Mouse (Mus musculus): ENCODE results near the gene Zbtb33. TPM values are rescaled to one million over a fixed set of nuclear protein-coding genes. Genes with fewer than 3 reads are reported as not detected.

Zbtb33 gene
- polyA plus RNA-seq, 1 experiment, result 18.7 TPM

DNA sequence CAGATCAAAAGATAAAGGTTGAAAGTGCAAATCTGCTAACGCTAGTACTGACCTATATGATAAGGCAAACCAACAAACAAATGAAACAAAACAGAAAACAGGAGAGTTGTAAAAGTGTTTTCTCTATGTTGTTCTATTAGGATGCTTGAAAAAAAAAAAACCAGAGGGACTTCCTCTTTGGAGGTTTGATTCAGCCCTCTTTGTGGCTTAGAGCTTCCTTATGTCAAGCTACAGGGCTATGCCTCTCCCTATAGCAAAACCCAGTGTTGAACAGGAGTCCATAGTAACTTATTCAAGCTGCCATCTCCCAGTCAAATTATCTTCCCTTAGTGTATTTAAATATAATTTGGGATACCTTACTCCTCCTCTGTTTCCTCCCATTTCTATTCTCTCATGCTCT lies 17.8 kb downstream of the Zbtb33 start:
- H3K27me3 ChIP-seq (ENCODE audit: control insufficient read depth, insufficient read depth, low read length, poor library complexity, severe bottlenecking), result no peaks in the 10 kb centered on the region; the same call in 1 of the 2 replicates
- no peaks in the 10 kb centered on the region for H3K9me3 ChIP-seq (replicated peaks; ENCODE audit: control insufficient read depth, insufficient read depth, low read length, poor library complexity, severe bottlenecking)
- no peak overlapping the region for H3K4me3 ChIP-seq (ENCODE audit: low read depth, low read length)
- no peak overlapping the region for H3K9ac ChIP-seq (ENCODE audit: low read depth, poor library complexity, severe bottlenecking)
- no peak for TF ChIP-seq EP300 (IDR thresholded peaks at IDR 0.05; ENCODE audit: insufficient read depth, low read depth, low read length)
- no peak for TF ChIP-seq CTCF (IDR thresholded peaks at IDR 0.05; ENCODE audit: low read depth, low read length)
- no peak for TF ChIP-seq POLR2A (IDR thresholded peaks at IDR 0.05; ENCODE audit: insufficient read depth, low read length)
- no peak overlapping the region for H3K27ac ChIP-seq (ENCODE audit: insufficient read depth, low read length)
- H3K36me3 ChIP-seq (ENCODE audit: control insufficient read depth, insufficient read depth, low read length, poor library complexity, severe bottlenecking), result no peaks in the 10 kb centered on the region
- no peaks in the 10 kb centered on the region for H3K4me1 ChIP-seq (ENCODE audit: control insufficient read depth, insufficient read depth, low read length)

DNA sequence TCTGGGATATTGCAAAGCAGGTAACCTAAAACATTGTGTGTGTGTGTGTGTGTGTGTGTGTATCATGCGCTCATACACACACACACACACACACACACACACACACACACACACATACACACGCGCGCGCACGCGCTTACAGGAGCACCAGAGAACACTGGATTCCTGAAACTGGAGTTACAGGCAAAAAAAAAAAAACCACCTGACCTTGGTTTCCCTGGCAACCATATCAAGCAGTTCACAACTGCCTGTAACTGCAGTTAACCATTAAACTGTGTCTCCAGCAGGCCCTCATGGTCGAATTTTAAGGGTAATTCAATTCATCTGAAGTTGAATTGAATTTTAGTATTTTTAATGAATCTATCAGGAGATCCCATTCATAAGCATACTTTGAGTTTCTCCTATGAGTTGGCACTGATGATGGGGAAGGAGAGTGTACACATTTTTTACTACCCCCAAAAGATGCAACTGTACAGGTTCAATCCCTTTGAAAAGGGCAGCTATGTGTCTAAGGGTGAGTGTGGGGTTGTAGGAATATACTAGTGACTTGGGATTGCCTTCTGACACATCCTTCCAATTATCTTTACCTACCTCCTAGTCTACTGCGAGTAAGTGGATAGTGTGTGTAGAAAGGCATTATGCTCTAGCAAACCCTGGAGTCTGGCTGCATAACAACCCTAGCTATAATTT lies 27.5 kb downstream of the Zbtb33 start:
- H3K27ac ChIP-seq (ENCODE audit: insufficient read depth, low read length), result no peak overlapping the region
- no peak overlapping the region for H3K4me3 ChIP-seq (ENCODE audit: low read depth, low read length)
- H3K4me1 ChIP-seq (ENCODE audit: control insufficient read depth, insufficient read depth, low read length), result no peaks in the 10 kb centered on the region
- no peaks in the 10 kb centered on the region for H3K9me3 ChIP-seq (replicated peaks; ENCODE audit: control insufficient read depth, insufficient read depth, low read length, poor library complexity, severe bottlenecking)
- H3K27me3 ChIP-seq (ENCODE audit: control insufficient read depth, insufficient read depth, low read length, poor library complexity, severe bottlenecking), result no peaks in the 10 kb centered on the region
- no peak overlapping the region for H3K9ac ChIP-seq (ENCODE audit: low read depth, poor library complexity, severe bottlenecking)
- TF ChIP-seq EP300 (IDR thresholded peaks at IDR 0.05; ENCODE audit: insufficient read depth, low read depth, low read length) (no peak), POLR2A (IDR thresholded peaks at IDR 0.05; ENCODE audit: insufficient read depth, low read length) (no peak), CTCF (IDR thresholded peaks at IDR 0.05; ENCODE audit: low read depth, low read length) (no peak)
- no peaks in the 10 kb centered on the region for H3K36me3 ChIP-seq (ENCODE audit: control insufficient read depth, insufficient read depth, low read length, poor library complexity, severe bottlenecking)

DNA sequence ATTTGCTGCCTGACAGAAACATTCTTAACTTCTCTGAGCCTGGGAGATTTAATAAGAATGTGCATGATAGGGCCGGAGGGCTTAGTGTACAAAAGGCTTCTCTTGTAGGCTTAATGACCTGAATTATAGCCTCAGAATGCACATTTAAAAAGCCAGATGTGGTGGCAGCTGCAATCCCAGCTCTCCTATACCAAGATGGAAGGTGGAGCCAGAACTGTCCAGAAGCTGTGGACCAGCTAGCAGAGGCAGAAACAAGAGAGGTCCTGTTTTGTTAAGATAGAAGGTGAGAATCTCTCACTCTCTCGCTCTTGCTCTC lies 28.0 kb downstream of the Zbtb33 start:
- Histone ChIP-seq H3K36me3 (ENCODE audit: control insufficient read depth, insufficient read depth, low read length, poor library complexity, severe bottlenecking) (no peaks in the 10 kb centered on the region), H3K27ac (ENCODE audit: insufficient read depth, low read length) (no peak overlapping the region), H3K9ac (ENCODE audit: low read depth, poor library complexity, severe bottlenecking) (no peak overlapping the region), H3K4me1 (ENCODE audit: control insufficient read depth, insufficient read depth, low read length) (no peaks in the 10 kb centered on the region), H3K27me3 (ENCODE audit: control insufficient read depth, insufficient read depth, low read length, poor library complexity, severe bottlenecking) (no peaks in the 10 kb centered on the region), H3K4me3 (ENCODE audit: low read depth, low read length) (no peak overlapping the region), H3K9me3 (replicated peaks; ENCODE audit: control insufficient read depth, insufficient read depth, low read length, poor library complexity, severe bottlenecking) (no peaks in the 10 kb centered on the region)
- TF ChIP-seq EP300 (IDR thresholded peaks at IDR 0.05; ENCODE audit: insufficient read depth, low read depth, low read length), result no peak
- no peak for TF ChIP-seq POLR2A (IDR thresholded peaks at IDR 0.05; ENCODE audit: insufficient read depth, low read length)
- TF ChIP-seq CTCF (IDR thresholded peaks at IDR 0.05; ENCODE audit: low read depth, low read length), result no peak

DNA sequence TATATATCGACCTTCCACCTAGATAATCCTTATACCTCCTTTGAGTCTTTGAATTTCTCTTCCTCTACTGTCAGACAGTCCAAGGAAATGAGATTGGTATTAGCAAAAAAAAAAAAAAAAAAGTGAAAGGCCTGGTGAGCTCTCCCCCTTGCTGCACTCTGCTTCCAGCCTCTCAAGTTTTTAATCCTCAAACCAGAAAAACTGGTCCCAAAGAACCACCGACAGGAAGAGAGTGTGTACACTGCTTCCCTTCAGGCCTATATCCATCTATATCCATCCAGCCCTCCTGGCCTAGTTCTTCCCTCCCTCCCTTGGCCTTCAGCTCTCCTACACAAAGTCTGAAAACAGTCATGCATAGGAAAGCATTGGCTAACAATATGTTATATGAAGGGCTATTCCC lies 33.2 kb downstream of the Zbtb33 start:
- Histone ChIP-seq H3K4me1 (ENCODE audit: control insufficient read depth, insufficient read depth, low read length) (no peaks in the 10 kb centered on the region), H3K27me3 (ENCODE audit: control insufficient read depth, insufficient read depth, low read length, poor library complexity, severe bottlenecking) (no peaks in the 10 kb centered on the region), H3K4me3 (ENCODE audit: low read depth, low read length) (no peak overlapping the region), H3K27ac (ENCODE audit: insufficient read depth, low read length) (no peak overlapping the region), H3K9me3 (replicated peaks; ENCODE audit: control insufficient read depth, insufficient read depth, low read length, poor library complexity, severe bottlenecking) (no peaks in the 10 kb centered on the region), H3K36me3 (ENCODE audit: control insufficient read depth, insufficient read depth, low read length, poor library complexity, severe bottlenecking) (no peaks in the 10 kb centered on the region), H3K9ac (ENCODE audit: low read depth, poor library complexity, severe bottlenecking) (no peak overlapping the region)
- TF ChIP-seq EP300 (IDR thresholded peaks at IDR 0.05; ENCODE audit: insufficient read depth, low read depth, low read length) (no peak), POLR2A (IDR thresholded peaks at IDR 0.05; ENCODE audit: insufficient read depth, low read length) (no peak), CTCF (IDR thresholded peaks at IDR 0.05; ENCODE audit: low read depth, low read length) (no peak)

DNA sequence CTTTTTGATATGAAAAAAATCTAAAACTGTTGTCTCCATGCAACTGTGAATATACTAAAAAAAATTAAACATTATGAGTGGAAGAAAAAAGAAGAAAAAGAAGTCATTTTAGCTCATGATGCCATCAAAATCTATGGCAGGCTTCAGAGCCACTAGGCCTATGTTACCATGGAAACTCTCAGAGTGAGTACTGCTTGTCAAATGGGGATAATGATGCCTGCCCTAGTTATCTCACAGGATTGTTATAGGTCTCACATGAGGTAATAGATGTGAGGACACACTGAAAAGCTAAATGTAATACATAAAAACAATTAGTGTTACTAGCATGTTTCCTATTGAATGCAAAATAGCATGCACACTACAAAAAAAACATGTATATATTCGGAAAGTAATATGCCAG lies 40.3 kb downstream of the Zbtb33 start:
- Histone ChIP-seq H3K27ac (ENCODE audit: insufficient read depth, low read length) (no peak overlapping the region), H3K9me3 (replicated peaks; ENCODE audit: control insufficient read depth, insufficient read depth, low read length, poor library complexity, severe bottlenecking) (no peaks in the 10 kb centered on the region), H3K27me3 (ENCODE audit: control insufficient read depth, insufficient read depth, low read length, poor library complexity, severe bottlenecking) (no peaks in the 10 kb centered on the region), H3K4me3 (ENCODE audit: low read depth, low read length) (no peak overlapping the region), H3K4me1 (ENCODE audit: control insufficient read depth, insufficient read depth, low read length) (no peaks in the 10 kb centered on the region), H3K36me3 (ENCODE audit: control insufficient read depth, insufficient read depth, low read length, poor library complexity, severe bottlenecking) (no peaks in the 10 kb centered on the region), H3K9ac (ENCODE audit: low read depth, poor library complexity, severe bottlenecking) (no peak overlapping the region)
- TF ChIP-seq EP300 (IDR thresholded peaks at IDR 0.05; ENCODE audit: insufficient read depth, low read depth, low read length) (no peak), POLR2A (IDR thresholded peaks at IDR 0.05; ENCODE audit: insufficient read depth, low read length) (no peak), CTCF (IDR thresholded peaks at IDR 0.05; ENCODE audit: low read depth, low read length) (no peak)

DNA sequence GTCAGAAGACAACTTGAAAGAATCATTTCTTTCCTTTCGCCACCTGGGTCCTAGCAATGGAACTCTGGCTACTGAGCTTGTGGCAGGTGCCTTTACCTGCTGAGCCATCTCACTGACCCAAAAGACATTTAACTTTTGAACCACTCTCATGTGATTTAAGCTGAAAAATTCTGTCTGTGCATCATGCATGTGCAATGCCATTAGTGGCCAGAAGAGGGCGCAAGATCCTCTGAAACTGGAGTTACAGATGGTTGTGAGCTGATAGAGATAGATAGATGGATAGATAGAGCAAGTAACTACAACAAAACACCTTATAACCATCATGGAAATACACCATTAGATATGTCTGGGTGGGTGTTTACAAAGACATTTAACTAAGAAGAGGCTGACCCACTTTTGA lies 48.1 kb downstream of the Zbtb33 start:
- Histone ChIP-seq H3K9me3 (replicated peaks; ENCODE audit: control insufficient read depth, insufficient read depth, low read length, poor library complexity, severe bottlenecking) (no peaks in the 10 kb centered on the region), H3K4me1 (ENCODE audit: control insufficient read depth, insufficient read depth, low read length) (no peaks in the 10 kb centered on the region), H3K27me3 (ENCODE audit: control insufficient read depth, insufficient read depth, low read length, poor library complexity, severe bottlenecking) (no peaks in the 10 kb centered on the region), H3K9ac (ENCODE audit: low read depth, poor library complexity, severe bottlenecking) (no peak overlapping the region), H3K4me3 (ENCODE audit: low read depth, low read length) (no peak overlapping the region), H3K36me3 (ENCODE audit: control insufficient read depth, insufficient read depth, low read length, poor library complexity, severe bottlenecking) (no peaks in the 10 kb centered on the region), H3K27ac (ENCODE audit: insufficient read depth, low read length) (no peak overlapping the region)
- TF ChIP-seq EP300 (IDR thresholded peaks at IDR 0.05; ENCODE audit: insufficient read depth, low read depth, low read length) (no peak), POLR2A (IDR thresholded peaks at IDR 0.05; ENCODE audit: insufficient read depth, low read length) (no peak), CTCF (IDR thresholded peaks at IDR 0.05; ENCODE audit: low read depth, low read length) (no peak)

Other genes starting within 250 kb of the Zbtb33 start
- gene Btg1-ps1, start 171.0 kb upstream of the Zbtb33 start, polyA plus RNA-seq (2011; ENCODE audit: insufficient read depth, insufficient read length, low read depth, missing spikeins), result not detected in 2 replicates
- not detected in 2 replicates for gene Btg1-ps2, start 146.7 kb upstream of the Zbtb33 start, polyA plus RNA-seq (2011; ENCODE audit: insufficient read depth, insufficient read length, low read depth, missing spikeins)
- not detected in 2 replicates for gene Rhox10, start 123.3 kb upstream of the Zbtb33 start, polyA plus RNA-seq (2011; ENCODE audit: insufficient read depth, insufficient read length, low read depth, missing spikeins)
- gene Rhox11, start 104.7 kb upstream of the Zbtb33 start, polyA plus RNA-seq (2011; ENCODE audit: insufficient read depth, insufficient read length, low read depth, missing spikeins), result not detected in 2 replicates
- gene Rhox12, start 78.9 kb upstream of the Zbtb33 start, polyA plus RNA-seq (2011; ENCODE audit: insufficient read depth, insufficient read length, low read depth, missing spikeins), result not detected in 2 replicates
- 1.3 TPM in 1 of 2 replicates, not detected in the other for gene Rhox13, start 68.6 kb upstream of the Zbtb33 start, polyA plus RNA-seq (2011; ENCODE audit: insufficient read depth, insufficient read length, low read depth, missing spikeins)
- gene Tmem255a, start 62.6 kb downstream of the Zbtb33 start, polyA plus RNA-seq (2011; ENCODE audit: insufficient read depth, insufficient read length, low read depth, missing spikeins), result not detected in 2 replicates
- gene Atp1b4, start 126.4 kb downstream of the Zbtb33 start, polyA plus RNA-seq (2011; ENCODE audit: insufficient read depth, insufficient read length, low read depth, missing spikeins), result not detected in 2 replicates

Measured in ES-Bruce4 (cell line).